Comparison of ENCODE assay signal across 7 mouse cellular contexts in genomic region chr5:129018782-129019489, GRCm38 (mm10). TPM values are rescaled to one million over a fixed set of nuclear protein-coding genes. Genes with fewer than 3 reads are reported as not detected.
DNase-seq lines count a peak whose midpoint lies in the region; ATAC-seq and TF ChIP-seq lines count a peak whose summit lies in the region.

No protein-coding gene starts in this region.

- WGBS in lung, postnatal 0 days = 77% methylated on average over 13 of the region's 13 CpGs
- WGBS in embryonic facial prominence, embryonic 13.5 days = 86% methylated on average over 13 of the region's 13 CpGs
- 90% methylated on average over 13 of the region's 13 CpGs for WGBS in limb, embryonic 10.5 days
- 87% methylated on average over 13 of the region's 13 CpGs for WGBS in neural tube, embryonic 15.5 days

- no peak for TF ChIP-seq CTCF in lung, postnatal 0 days (IDR thresholded peaks at IDR 0.05)

- H3K9me3 ChIP-seq in lung, postnatal 0 days (ENCODE audit: low read length) = no peaks in the 10 kb centered on the region
- H3K9me3 ChIP-seq in embryonic facial prominence, embryonic 13.5 days = no peaks in the 10 kb centered on the region
- H3K9me3 ChIP-seq in limb, embryonic 10.5 days (replicated peaks) = no peaks in the 10 kb centered on the region
- H3K9me3 ChIP-seq in neural tube, embryonic 15.5 days (replicated peaks) = no peaks in the 10 kb centered on the region

- ATAC-seq in lung, postnatal 0 days = no peak
- no peak for ATAC-seq in embryonic facial prominence, embryonic 13.5 days (ENCODE audit: insufficient number of reproducible peaks, insufficient read depth, low FRiP score, low TSS enrichment, low read depth)
- no peak for ATAC-seq in neural tube, embryonic 15.5 days (ENCODE audit: low FRiP score)
- ATAC-seq in CD4-positive, CD25-positive, alpha-beta regulatory T cell, adult 4 months = no peak

- H3K27me3 ChIP-seq in lung, postnatal 0 days (replicated peaks; ENCODE audit: insufficient read depth, low read length) = no peaks in the 10 kb centered on the region
- H3K27me3 ChIP-seq in embryonic facial prominence, embryonic 13.5 days = no peaks in the 10 kb centered on the region
- H3K27me3 ChIP-seq in limb, embryonic 10.5 days (ENCODE audit: low read depth, poor library complexity, severe bottlenecking) = no peaks in the 10 kb centered on the region
- H3K27me3 ChIP-seq in neural tube, embryonic 15.5 days (replicated peaks) = no peaks in the 10 kb centered on the region

- H3K27ac ChIP-seq in lung, postnatal 0 days (ENCODE audit: low read length) = peak overlapping the region; percentile 5; the same call in 1 of the 2 replicates
- peak overlapping the region; percentile 92 for H3K27ac ChIP-seq in embryonic facial prominence, embryonic 13.5 days
- H3K27ac ChIP-seq in limb, embryonic 10.5 days = peak overlapping the region; percentile 99
- H3K27ac ChIP-seq in neural tube, embryonic 15.5 days (replicated peaks) = peak overlapping the region; percentile 99

- no peaks in the 10 kb centered on the region for H3K36me3 ChIP-seq in lung, postnatal 0 days (ENCODE audit: insufficient read depth, low read length)
- H3K36me3 ChIP-seq in embryonic facial prominence, embryonic 13.5 days = peaks cover 9% of the 10 kb centered on the region
- peaks cover 31% of the 10 kb centered on the region for H3K36me3 ChIP-seq in limb, embryonic 10.5 days
- peaks cover 6% of the 10 kb centered on the region for H3K36me3 ChIP-seq in neural tube, embryonic 15.5 days

- peak overlapping the region; percentile 62 for H3K4me2 ChIP-seq in lung, postnatal 0 days (replicated peaks; ENCODE audit: low read depth, low read length)
- H3K4me2 ChIP-seq in embryonic facial prominence, embryonic 13.5 days = peak overlapping the region; percentile 66
- peak overlapping the region; percentile 57 for H3K4me2 ChIP-seq in neural tube, embryonic 15.5 days

- TF ChIP-seq EP300 in lung, postnatal 0 days (IDR thresholded peaks at IDR 0.05) = no peak

- no peak for DNase-seq in lung, postnatal 0 days (ENCODE audit: low spot score)
- no peak for DNase-seq in lung, adult 18-20 months
- no peak for DNase-seq in limb, embryonic 10.5 days (ENCODE audit: low spot score)
- DNase-seq in thymus, postnatal 25 days = no peak

- no peak overlapping the region for H3K4me3 ChIP-seq in lung, postnatal 0 days (ENCODE audit: low read depth, low read length)
- peak overlapping the region; percentile 93 for H3K4me3 ChIP-seq in embryonic facial prominence, embryonic 13.5 days
- peak overlapping the region; percentile 82 for H3K4me3 ChIP-seq in limb, embryonic 10.5 days
- peak overlapping the region; percentile 92 for H3K4me3 ChIP-seq in neural tube, embryonic 15.5 days (replicated peaks)

- no peak overlapping the region for H3K9ac ChIP-seq in lung, postnatal 0 days (replicated peaks; ENCODE audit: low read depth)
- peak overlapping the region; percentile 80 for H3K9ac ChIP-seq in embryonic facial prominence, embryonic 13.5 days
- H3K9ac ChIP-seq in neural tube, embryonic 15.5 days (replicated peaks) = peak overlapping the region; percentile 70

- H3K4me1 ChIP-seq in lung, postnatal 0 days (ENCODE audit: insufficient read depth, low read depth, low read length) = peaks cover 3% of the 10 kb centered on the region; the same call in 1 of the 2 replicates
- peaks cover 15% of the 10 kb centered on the region for H3K4me1 ChIP-seq in embryonic facial prominence, embryonic 13.5 days
- H3K4me1 ChIP-seq in limb, embryonic 10.5 days = peaks cover 15% of the 10 kb centered on the region; the same call in 1 of the 2 replicates
- peaks cover 20% of the 10 kb centered on the region for H3K4me1 ChIP-seq in neural tube, embryonic 15.5 days

RNA-seq across cellular contexts. Expression of gene Ran, which starts 0.9 kb away (rescaled TPM):
- polyA plus RNA-seq in lung, postnatal 0 days (2015; fragmentation: Nextera tagmentation; extraction: Ambion mirVana) = 126 and 138 TPM in 2 replicates
- 544 and 631 TPM in 2 replicates for polyA plus RNA-seq in embryonic facial prominence, embryonic 13.5 days (2015; fragmentation: Nextera tagmentation; extraction: Ambion mirVana)
- 933 and 1,138 TPM in 2 replicates for polyA plus RNA-seq in limb, embryonic 10.5 days (2016; fragmentation: Nextera tagmentation; extraction: Ambion mirVana)
- polyA plus RNA-seq in neural tube, embryonic 15.5 days (2015; fragmentation: Nextera tagmentation; extraction: Ambion mirVana) = 311 and 368 TPM in 2 replicates
- polyA plus RNA-seq in CD4-positive, CD25-positive, alpha-beta regulatory T cell, adult 4 months (2017; shearing (Covaris generic)) = 100 to 1,000 TPM; 235 to 276 TPM

RNA-seq across cellular contexts. Expression of gene Stx2, which starts 10.6 kb away (rescaled TPM):
- polyA plus RNA-seq in lung, postnatal 0 days (2015; fragmentation: Nextera tagmentation; extraction: Ambion mirVana) = 15.1 and 18.2 TPM in 2 replicates
- 27.5 and 30.7 TPM in 2 replicates for polyA plus RNA-seq in embryonic facial prominence, embryonic 13.5 days (2015; fragmentation: Nextera tagmentation; extraction: Ambion mirVana)
- polyA plus RNA-seq in limb, embryonic 10.5 days (2016; fragmentation: Nextera tagmentation; extraction: Ambion mirVana) = 17.5 and 26.2 TPM in 2 replicates
- polyA plus RNA-seq in neural tube, embryonic 15.5 days (2015; fragmentation: Nextera tagmentation; extraction: Ambion mirVana) = 20.1 and 20.5 TPM in 2 replicates
- 1 to 10 TPM; 2.0 to 2.4 TPM for polyA plus RNA-seq in CD4-positive, CD25-positive, alpha-beta regulatory T cell, adult 4 months (2017; shearing (Covaris generic))

Comparison
In these comparisons a context has a peak if more than half of its experiments do, and no peak if none do; other contexts are left out.
1. H3K27ac ChIP-seq: peak in every context shown above with its lines; median percentile 99 in limb, embryonic 10.5 days; 99 in neural tube, embryonic 15.5 days; 92 in embryonic facial prominence, embryonic 13.5 days; 5 in lung, postnatal 0 days.